Mouse (Mus musculus) limb, embryonic 11.5 days (tissue): ENCODE measurements around the gene Fxyd3. TPM values are rescaled to one million over a fixed set of nuclear protein-coding genes. Genes with fewer than 3 reads are reported as not detected.

Source experiments
- ATAC-seq: fragments of 200-750 bp; cut with Nextera tagmentation; 2 replicates; pipeline ENCODE4 v1.8.0; 2017; ENCODE audit warnings: low read depth; ENCODE audit not compliant: insufficient number of reproducible peaks, low FRiP score, low TSS enrichment
- DNase-seq: peaks from one replicate; pipeline ENCODE4 v3.0.0-alpha.2; 2015; ENCODE audit warnings: low spot score
- H3K27ac ChIP-seq: fragments of 300-500 bp; sonication (generic); replicated peaks from 2 replicates; pipeline ENCODE4 v1.5.1; 2014; ENCODE audit warnings: low read depth, mild to moderate bottlenecking, low read length
- H3K27me3 ChIP-seq: fragments of 300-500 bp; sonication (generic); 2 replicates; pipeline ENCODE4 v1.6.1; 2014; ENCODE audit warnings: mild to moderate bottlenecking, low read length, mixed read lengths; ENCODE audit not compliant: control insufficient read depth, insufficient read depth
- H3K36me3 ChIP-seq: fragments of 300-500 bp; sonication (generic); 2 replicates; pipeline ENCODE4 v1.6.1; 2014; ENCODE audit warnings: mild to moderate bottlenecking, low read length, moderate library complexity, mixed read lengths; ENCODE audit not compliant: control insufficient read depth, insufficient read depth
- H3K4me1 ChIP-seq: fragments of 300-500 bp; sonication (generic); 2 replicates; pipeline ENCODE4 v1.6.1; 2014; ENCODE audit warnings: low read length, mixed read lengths; ENCODE audit not compliant: control insufficient read depth, insufficient read depth
- H3K4me2 ChIP-seq: fragments of 300-500 bp; sonication (generic); 2 replicates; pipeline ENCODE4 v1.6.1; 2014; ENCODE audit warnings: low read depth, mild to moderate bottlenecking, moderate library complexity; ENCODE audit not compliant: severe bottlenecking
- H3K4me3 ChIP-seq: fragments of 300-500 bp; sonication (generic); 2 replicates; pipeline ENCODE4 v1.5.1; 2014; ENCODE audit warnings: low read depth, low read length
- H3K9ac ChIP-seq: fragments of 300-500 bp; sonication (generic); 2 replicates; pipeline ENCODE4 v1.6.1; 2014; ENCODE audit warnings: mild to moderate bottlenecking, low read length
- H3K9me3 ChIP-seq: fragments of 300-500 bp; sonication (generic); 2 replicates; pipeline ENCODE4 v1.6.1; 2016; ENCODE audit warnings: low read length; ENCODE audit not compliant: control insufficient read depth
- WGBS: fragments of 180-500 bp; shearing (Covaris S2); extraction: QIAGEN DNeasy Blood & Tissue Kit; methylation state at CpG from one replicate; pipeline ENCODE4 v1.1.7; 2014; 5-methylcytosine and 5-hydroxymethylcytosine counted together
- polyA plus RNA-seq: library from polyadenylated mRNA; unstranded; fragments of >200 nt; fragmentation: Nextera tagmentation; extraction: Ambion mirVana; gene quantifications from 2 replicates; pipeline ENCODE4 v1.2.1, GENCODE M21; 2014

The Fxyd3 gene
- polyA plus RNA-seq, 1 experiment from 2014 or later: 17.5 TPM

- ATAC-seq (no peak), DNase-seq (no peak)
- H3K27ac ChIP-seq: no peak overlapping the region
- no peak overlapping the region for H3K4me3 ChIP-seq
- no peaks in the 10 kb centered on the region for H3K36me3 ChIP-seq
- H3K4me2 ChIP-seq: no peak overlapping the region
- H3K9me3 ChIP-seq: no peaks in the 10 kb centered on the region
- no peak overlapping the region for H3K9ac ChIP-seq
- H3K27me3 ChIP-seq: no peaks in the 10 kb centered on the region
- H3K4me1 ChIP-seq: no peaks in the 10 kb centered on the region
- 53% methylated on average over 6 of the region's 7 CpGs for WGBS
These were observed 32.6 kb upstream of the Fxyd3 start for GRCm38 (mm10) chr7:31109091-31109490.

- no peak for ATAC-seq
These were observed 31.3 kb upstream of the Fxyd3 start for GRCm38 (mm10) chr7:31107781-31108180.

GRCm38 (mm10) chr7:31106166-31106565, 29.7 kb upstream of the Fxyd3 start:
- no peaks in the 10 kb centered on the region for H3K9me3 ChIP-seq
- WGBS: 54% methylated on average over 3 of the region's 3 CpGs
- DNase-seq (no peak), ATAC-seq (no peak)
- H3K27ac ChIP-seq: no peak overlapping the region
- no peak overlapping the region for H3K9ac ChIP-seq
- no peaks in the 10 kb centered on the region for H3K36me3 ChIP-seq
- no peak overlapping the region for H3K4me3 ChIP-seq
- H3K4me1 ChIP-seq: no peaks in the 10 kb centered on the region
- no peaks in the 10 kb centered on the region for H3K27me3 ChIP-seq
- H3K4me2 ChIP-seq: no peak overlapping the region

More at GRCm38 (mm10) chr7:31107781-31108180, 31.3 kb upstream of the Fxyd3 start:
- H3K27me3 ChIP-seq: no peaks in the 10 kb centered on the region
- WGBS: 88% methylated on average over 11 of the region's 11 CpGs
- H3K9me3 ChIP-seq: no peaks in the 10 kb centered on the region
- H3K36me3 ChIP-seq: no peaks in the 10 kb centered on the region
- H3K4me3 ChIP-seq: no peak overlapping the region
- no peaks in the 10 kb centered on the region for H3K4me1 ChIP-seq
- H3K4me2 ChIP-seq: no peak overlapping the region
- no peak overlapping the region for H3K9ac ChIP-seq
- H3K27ac ChIP-seq: no peak overlapping the region
- DNase-seq: no peak

GRCm38 (mm10) chr7:31105061-31105768, 28.7 kb upstream of the Fxyd3 start:
- Histone ChIP-seq H3K9me3 (no peaks in the 10 kb centered on the region), H3K27me3 (no peaks in the 10 kb centered on the region), H3K36me3 (no peaks in the 10 kb centered on the region), H3K4me3 (no peak overlapping the region), H3K27ac (no peak overlapping the region), H3K4me1 (no peaks in the 10 kb centered on the region), H3K9ac (no peak overlapping the region), H3K4me2 (no peak overlapping the region)
- 63% methylated on average over 15 of the region's 15 CpGs for WGBS
- peak; percentile 71 for DNase-seq
- ATAC-seq: no peak

GRCm38 (mm10) chr7:31100786-31101185, 24.3 kb upstream of the Fxyd3 start:
- ATAC-seq (no peak), DNase-seq (no peak)
- Histone ChIP-seq H3K9me3 (no peaks in the 10 kb centered on the region), H3K27ac (no peak overlapping the region), H3K9ac (no peak overlapping the region), H3K4me3 (no peak overlapping the region), H3K4me1 (no peaks in the 10 kb centered on the region), H3K36me3 (no peaks in the 10 kb centered on the region), H3K27me3 (no peaks in the 10 kb centered on the region), H3K4me2 (no peak overlapping the region)
- whole genome bisulfite sequencing: 87% methylated on average over 14 of the region's 14 CpGs

GRCm38 (mm10) chr7:31099612-31099982, 23.1 kb upstream of the Fxyd3 start:
- Histone ChIP-seq H3K36me3 (no peaks in the 10 kb centered on the region), H3K4me1 (no peaks in the 10 kb centered on the region), H3K4me3 (no peak overlapping the region), H3K27ac (no peak overlapping the region), H3K4me2 (no peak overlapping the region), H3K9me3 (no peaks in the 10 kb centered on the region), H3K27me3 (no peaks in the 10 kb centered on the region), H3K9ac (no peak overlapping the region)
- no peak for ATAC-seq
- 85% methylated on average over 6 of the region's 6 CpGs for WGBS
- no peak for DNase-seq

GRCm38 (mm10) chr7:31098697-31099611, 22.4 kb upstream of the Fxyd3 start:
- H3K27ac ChIP-seq: no peak overlapping the region
- H3K36me3 ChIP-seq: no peaks in the 10 kb centered on the region
- WGBS: 80% methylated on average over 22 of the region's 22 CpGs
- ATAC-seq (no peak), DNase-seq (no peak)
- H3K4me2 ChIP-seq: no peak overlapping the region
- H3K4me1 ChIP-seq: no peaks in the 10 kb centered on the region
- H3K27me3 ChIP-seq: no peaks in the 10 kb centered on the region
- no peaks in the 10 kb centered on the region for H3K9me3 ChIP-seq
- H3K4me3 ChIP-seq: no peak overlapping the region
- H3K9ac ChIP-seq: no peak overlapping the region

GRCm38 (mm10) chr7:31097583-31098248, 21.2 kb upstream of the Fxyd3 start:
- H3K4me1 ChIP-seq: no peaks in the 10 kb centered on the region
- no peak overlapping the region for H3K4me3 ChIP-seq
- DNase-seq (peak; percentile 94), ATAC-seq (peak; percentile 91)
- WGBS: 47% methylated on average over 20 of the region's 20 CpGs
- H3K27ac ChIP-seq: no peak overlapping the region
- H3K9me3 ChIP-seq: no peaks in the 10 kb centered on the region
- no peak overlapping the region for H3K9ac ChIP-seq
- H3K27me3 ChIP-seq: no peaks in the 10 kb centered on the region
- peak overlapping the region; percentile 20 for H3K4me2 ChIP-seq
- no peaks in the 10 kb centered on the region for H3K36me3 ChIP-seq
